Mouse (Mus musculus) T-helper 2 cell (primary cell): ENCODE measurements around the gene Pcbd1.

Source experiments
- in situ Hi-C: fragments of 300-600 bp; cut with MboI, MseI; formaldehyde crosslinking; loops from one replicate; pipeline ENCODE4 v1.15.1; 2025; ENCODE audit warnings: high pct_unique_total_duplicates

The Pcbd1 gene

GRCm38 (mm10) chr10:61089170-61090142 lies at the start of gene Pcbd1:
Gene Pcbd1, plus strand, starts transcription at chr10:61089331.
- in situ Hi-C loops = no loop called here

GRCm38 (mm10) chr10:61039657-61040056 lies 49.5 kb upstream of the Pcbd1 start:
- in situ Hi-C loops = no loop called here

- in situ Hi-C loops = no loop called here
Measured at GRCm38 (mm10) chr10:61045081-61045480, 44.0 kb upstream of the Pcbd1 start.

GRCm38 (mm10) chr10:61051993-61052613 lies 37.0 kb upstream of the Pcbd1 start:
- in situ Hi-C loops = loop anchor here (5.0 kb wide), 1 partner anchor 275 kb away; no protein-coding TSS in a partner anchor

- in situ Hi-C loops = no loop called here
Measured at GRCm38 (mm10) chr10:61056661-61057060, 32.5 kb upstream of the Pcbd1 start.

- in situ Hi-C loops = no loop called here
Measured at GRCm38 (mm10) chr10:61059101-61059500, 30.0 kb upstream of the Pcbd1 start.

- in situ Hi-C loops = no loop called here
Measured at GRCm38 (mm10) chr10:61059543-61060110, 29.5 kb upstream of the Pcbd1 start.

- in situ Hi-C loops = no loop called here
Measured at GRCm38 (mm10) chr10:61063271-61063864, 25.8 kb upstream of the Pcbd1 start.

GRCm38 (mm10) chr10:61064635-61065034 lies 24.5 kb upstream of the Pcbd1 start:
- in situ Hi-C loops = no loop called here

- in situ Hi-C loops = no loop called here
Measured at GRCm38 (mm10) chr10:61065287-61066005, 23.7 kb upstream of the Pcbd1 start.

- in situ Hi-C loops = no loop called here
Measured at GRCm38 (mm10) chr10:61068436-61069192, 20.5 kb upstream of the Pcbd1 start.

GRCm38 (mm10) chr10:61069248-61069647 lies 19.9 kb upstream of the Pcbd1 start:
- in situ Hi-C loops = no loop called here

- in situ Hi-C loops = loop anchor here (5.0 kb wide), 1 partner anchor 540 kb away; no protein-coding TSS in a partner anchor
Measured at GRCm38 (mm10) chr10:61072324-61072723, 16.8 kb upstream of the Pcbd1 start.

- in situ Hi-C loops = loop anchor here (5.0 kb wide), 1 partner anchor 542 kb away; no protein-coding TSS in a partner anchor
Measured at GRCm38 (mm10) chr10:61074643-61075042, 14.5 kb upstream of the Pcbd1 start.

GRCm38 (mm10) chr10:61075607-61076006 lies 13.5 kb upstream of the Pcbd1 start:
- in situ Hi-C loops = no loop called here

- in situ Hi-C loops = no loop called here
Measured at GRCm38 (mm10) chr10:61080227-61080930, 8.8 kb upstream of the Pcbd1 start.

GRCm38 (mm10) chr10:61080931-61081255 lies 8.2 kb upstream of the Pcbd1 start:
- in situ Hi-C loops = no loop called here

GRCm38 (mm10) chr10:61085364-61085763 lies 3.8 kb upstream of the Pcbd1 start:
- in situ Hi-C loops = no loop called here

- in situ Hi-C loops = no loop called here
Measured at GRCm38 (mm10) chr10:61086502-61086901, 2.6 kb upstream of the Pcbd1 start.

- in situ Hi-C loops = no loop called here
Measured at GRCm38 (mm10) chr10:61088468-61088867, 663 bp upstream of the Pcbd1 start.
